Mouse (Mus musculus): ENCODE measurements around the gene Rgl1.
"Not testable (repeated sequence)": the region's sequence is repeated elsewhere in the genome, so short reads cannot be mapped to it uniquely, and the experiment has no call there.

Rgl1 gene

GRCm38 (mm10) chr1:152669446-152670180 lies 96.5 kb downstream of the Rgl1 start:
- in situ Hi-C loops (cut with MboI; ENCODE audit: low sequenced_read_pairs) = no loop called here

GRCm38 (mm10) chr1:152660436-152660835 lies 105.7 kb downstream of the Rgl1 start:
- in situ Hi-C loops (cut with MboI; ENCODE audit: low sequenced_read_pairs) = no loop called here

GRCm38 (mm10) chr1:152659961-152660360 lies 106.2 kb downstream of the Rgl1 start:
- in situ Hi-C loops (cut with MboI; ENCODE audit: low sequenced_read_pairs) = no loop called here

- in situ Hi-C loops (cut with MboI; ENCODE audit: low sequenced_read_pairs) = no loop called here
Measured at GRCm38 (mm10) chr1:152656601-152657000, 109.5 kb downstream of the Rgl1 start.

- in situ Hi-C loops (cut with MboI; ENCODE audit: low sequenced_read_pairs) = no loop called here
Measured at GRCm38 (mm10) chr1:152654851-152655250, 111.3 kb downstream of the Rgl1 start.

- in situ Hi-C loops (cut with MboI; ENCODE audit: low sequenced_read_pairs) = no loop called here
Measured at GRCm38 (mm10) chr1:152651495-152651874, 114.7 kb downstream of the Rgl1 start.

GRCm38 (mm10) chr1:152650856-152651494 lies 115.2 kb downstream of the Rgl1 start:
- in situ Hi-C loops (cut with MboI; ENCODE audit: low sequenced_read_pairs) = no loop called here

GRCm38 (mm10) chr1:152648052-152648451 lies 118.1 kb downstream of the Rgl1 start:
- in situ Hi-C loops (cut with MboI; ENCODE audit: low sequenced_read_pairs) = no loop called here

GRCm38 (mm10) chr1:152642207-152642606 lies 123.9 kb downstream of the Rgl1 start:
- in situ Hi-C loops (cut with MboI; ENCODE audit: low sequenced_read_pairs) = not testable (repeated sequence)

GRCm38 (mm10) chr1:152640195-152640981 lies 125.8 kb downstream of the Rgl1 start:
- in situ Hi-C loops (cut with MboI; ENCODE audit: low sequenced_read_pairs) = no loop called here

GRCm38 (mm10) chr1:152639344-152639743 lies 126.8 kb downstream of the Rgl1 start:
- in situ Hi-C loops (cut with MboI; ENCODE audit: low sequenced_read_pairs) = no loop called here

- in situ Hi-C loops (cut with MboI; ENCODE audit: low sequenced_read_pairs) = no loop called here
Measured at GRCm38 (mm10) chr1:152634638-152635037, 131.5 kb downstream of the Rgl1 start.

GRCm38 (mm10) chr1:152629780-152630179 lies 136.4 kb downstream of the Rgl1 start:
- in situ Hi-C loops (cut with MboI; ENCODE audit: low sequenced_read_pairs) = no loop called here

- in situ Hi-C loops (cut with MboI; ENCODE audit: low sequenced_read_pairs) = no loop called here
Measured at GRCm38 (mm10) chr1:152625651-152626050, 140.5 kb downstream of the Rgl1 start.

- in situ Hi-C loops (cut with MboI; ENCODE audit: low sequenced_read_pairs) = no loop called here
Measured at GRCm38 (mm10) chr1:152624644-152625454, 141.3 kb downstream of the Rgl1 start.

- in situ Hi-C loops (cut with MboI; ENCODE audit: low sequenced_read_pairs) = no loop called here
Measured at GRCm38 (mm10) chr1:152623375-152624270, 142.5 kb downstream of the Rgl1 start.

- in situ Hi-C loops (cut with MboI; ENCODE audit: low sequenced_read_pairs) = no loop called here
Measured at GRCm38 (mm10) chr1:152622765-152623211, 143.4 kb downstream of the Rgl1 start.

GRCm38 (mm10) chr1:152621624-152622023 lies 144.5 kb downstream of the Rgl1 start:
- in situ Hi-C loops (cut with MboI; ENCODE audit: low sequenced_read_pairs) = no loop called here

GRCm38 (mm10) chr1:152619396-152619795 lies 146.8 kb downstream of the Rgl1 start:
- in situ Hi-C loops (cut with MboI; ENCODE audit: low sequenced_read_pairs) = no loop called here

GRCm38 (mm10) chr1:152618896-152619295 lies 147.3 kb downstream of the Rgl1 start:
- in situ Hi-C loops (cut with MboI; ENCODE audit: low sequenced_read_pairs) = no loop called here

Data from CH12F3 (cell line).